Mouse (Mus musculus): Measurements from ENCODE around the gene Tubb4b.

Tubb4b gene

GRCm38 (mm10) chr2:25225811-25226379 lies 1.4 kb upstream of the Tubb4b start:
- in situ Hi-C loops (cut with MboI, MseI), result no loop called here

- in situ Hi-C loops (cut with MboI, MseI), result loop anchor here in 1 of 2 experiments (5.0 to 25.0 kb wide), 2 partner anchors 32 to 1687 kb away; partner anchors contain the start of genes Med22, Rpl7a, Surf1 and Surf2
Measured at GRCm38 (mm10) chr2:25224766-25225752, 557 bp upstream of the Tubb4b start.

GRCm38 (mm10) chr2:25223681-25224491 lies 616 bp downstream of the Tubb4b start:
- in situ Hi-C loops (cut with MboI, MseI), result loop anchor here in 1 of 2 experiments (5.0 to 25.0 kb wide), 2 partner anchors 33 to 1688 kb away; partner anchors contain the start of genes Med22, Rpl7a, Surf1 and Surf2

- in situ Hi-C loops (cut with MboI, MseI), result loop anchor here in 1 of 2 experiments (5.0 to 25.0 kb wide), 2 partner anchors 36 to 1691 kb away; partner anchors contain the start of genes Med22, Rpl7a, Surf1 and Surf2
Measured at GRCm38 (mm10) chr2:25221331-25221772, 3.1 kb downstream of the Tubb4b start.

- in situ Hi-C loops (cut with MboI, MseI), result loop anchor here in 1 of 2 experiments (25.0 kb wide), 1 partner anchor 1694 kb away; the partner anchor contains the start of genes Med22, Rpl7a, Surf1 and Surf2
Measured at GRCm38 (mm10) chr2:25218445-25218844, 6.1 kb downstream of the Tubb4b start, which contains the start of gene Fam166a. Gene Fam166a (plus strand): TSS chr2:25218745.

- in situ Hi-C loops (cut with MboI, MseI), result loop anchor here in 1 of 2 experiments (25.0 kb wide), 1 partner anchor 1695 kb away; the partner anchor contains the start of genes Med22, Rpl7a, Surf1 and Surf2
Measured at GRCm38 (mm10) chr2:25217666-25218065, 6.8 kb downstream of the Tubb4b start.

GRCm38 (mm10) chr2:25214444-25214843 lies 10.1 kb downstream of the Tubb4b start, which contains the start of gene Stpg3:
Gene Stpg3 (minus strand): TSS chr2:25214637.
- in situ Hi-C loops (cut with MboI, MseI), result loop anchor here in 1 of 2 experiments (25.0 kb wide), 1 partner anchor 1698 kb away; the partner anchor contains the start of genes Med22, Rpl7a, Surf1 and Surf2

- in situ Hi-C loops (cut with MboI, MseI), result loop anchor here in 1 of 2 experiments (25.0 kb wide), 1 partner anchor 1699 kb away; the partner anchor contains the start of genes Med22, Rpl7a, Surf1 and Surf2
Measured at GRCm38 (mm10) chr2:25213266-25213865, 11.1 kb downstream of the Tubb4b start.

GRCm38 (mm10) chr2:25211121-25211670 lies 13.3 kb downstream of the Tubb4b start, which contains the start of gene Nelfb:
Gene Nelfb (minus strand): TSS chr2:25211489.
- in situ Hi-C loops (cut with MboI, MseI), result loop anchor here in 1 of 2 experiments (25.0 kb wide), 1 partner anchor 1701 kb away; the partner anchor contains the start of genes Med22, Rpl7a, Surf1 and Surf2

GRCm38 (mm10) chr2:25210686-25211085 lies 13.8 kb downstream of the Tubb4b start:
- in situ Hi-C loops (cut with MboI, MseI), result loop anchor here in 1 of 2 experiments (25.0 kb wide), 1 partner anchor 1702 kb away; the partner anchor contains the start of genes Med22, Rpl7a, Surf1 and Surf2

- in situ Hi-C loops (cut with MboI, MseI), result loop anchor here in 1 of 2 experiments (25.0 kb wide), 1 partner anchor 1705 kb away; the partner anchor contains the start of genes Med22, Rpl7a, Surf1 and Surf2
Measured at GRCm38 (mm10) chr2:25207593-25207992, 16.9 kb downstream of the Tubb4b start.

- in situ Hi-C loops (cut with MboI, MseI), result loop anchor here in 1 of 2 experiments (25.0 kb wide), 1 partner anchor 1709 kb away; the partner anchor contains the start of genes Med22, Rpl7a, Surf1 and Surf2
Measured at GRCm38 (mm10) chr2:25203631-25204214, 20.8 kb downstream of the Tubb4b start.

GRCm38 (mm10) chr2:25200631-25201030 lies 23.9 kb downstream of the Tubb4b start:
- in situ Hi-C loops (cut with MboI, MseI), result loop anchor here in 1 of 2 experiments (25.0 kb wide), 1 partner anchor 1712 kb away; the partner anchor contains the start of genes Med22, Rpl7a, Surf1 and Surf2

- in situ Hi-C loops (cut with MboI, MseI), result no loop called here
Measured at GRCm38 (mm10) chr2:25197946-25198345, 26.6 kb downstream of the Tubb4b start.

- in situ Hi-C loops (cut with MboI, MseI), result no loop called here
Measured at GRCm38 (mm10) chr2:25197191-25197590, 27.3 kb downstream of the Tubb4b start.

GRCm38 (mm10) chr2:25196172-25196954 lies 28.1 kb downstream of the Tubb4b start, which contains the start of gene Tor4a:
Gene Tor4a (minus strand): TSS chr2:25196886.
- in situ Hi-C loops (cut with MboI, MseI), result no loop called here
